Mouse (Mus musculus) lung, postnatal 4 days (tissue): ENCODE measurements around the gene Frrs1l.
A peak's percentile ranks its signal among the peaks of the same experiment; 100 is the strongest.

Experiments
- DNase-seq, 2 experiments: peaks; one replicate each; pipeline ENCODE4 v3.0.0; 2021

Frrs1l gene

DNA sequence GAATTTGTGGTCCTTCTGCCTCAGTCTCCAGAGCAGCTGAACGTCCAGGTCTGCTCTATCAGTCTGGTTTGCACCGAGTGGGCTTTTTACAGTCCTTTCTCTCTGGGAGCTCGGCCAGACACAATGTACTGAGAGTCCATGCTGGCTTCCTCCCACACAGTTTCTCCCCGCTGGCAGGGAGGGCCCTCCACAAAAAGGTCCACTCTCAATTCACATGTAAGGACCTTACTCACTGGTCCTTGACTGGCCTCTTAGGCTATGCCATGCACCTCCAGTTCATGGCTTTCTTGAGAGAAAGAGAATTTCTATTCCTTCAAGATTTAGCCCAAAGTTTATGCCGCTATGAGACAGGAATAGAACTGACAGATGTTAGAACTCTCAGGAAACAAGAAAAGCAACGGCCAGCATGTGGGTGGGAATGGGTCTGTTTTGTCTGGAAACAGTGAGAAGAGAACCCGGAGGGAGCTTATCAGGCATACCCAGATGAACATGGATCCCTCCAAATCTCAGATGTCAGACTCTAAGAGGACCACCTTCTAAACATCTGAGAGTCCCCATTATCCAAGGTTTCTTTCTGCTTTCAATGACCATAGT lies 24.5 kb downstream of the Frrs1l start:
- DNase-seq = no peak

DNA sequence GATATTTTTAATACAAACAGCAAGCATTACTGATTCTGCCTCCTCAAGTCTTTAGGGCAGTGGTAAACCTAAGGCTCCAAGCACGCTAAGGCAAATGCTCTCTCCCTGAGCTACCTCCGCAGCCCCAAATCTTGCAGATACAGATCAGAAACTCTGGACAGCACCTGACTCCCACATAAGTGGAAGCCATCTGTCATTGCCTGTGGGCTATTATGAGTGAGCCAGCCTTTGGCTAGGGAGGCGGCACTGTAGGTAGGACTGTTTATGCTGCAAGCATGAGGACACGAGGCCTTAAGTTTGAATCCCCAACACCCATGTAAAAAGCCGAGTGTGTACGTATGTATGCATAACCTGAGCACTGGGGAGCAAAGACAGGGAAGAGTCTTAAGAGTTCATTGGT lies 26.5 kb downstream of the Frrs1l start:
- no peak for DNase-seq

DNA sequence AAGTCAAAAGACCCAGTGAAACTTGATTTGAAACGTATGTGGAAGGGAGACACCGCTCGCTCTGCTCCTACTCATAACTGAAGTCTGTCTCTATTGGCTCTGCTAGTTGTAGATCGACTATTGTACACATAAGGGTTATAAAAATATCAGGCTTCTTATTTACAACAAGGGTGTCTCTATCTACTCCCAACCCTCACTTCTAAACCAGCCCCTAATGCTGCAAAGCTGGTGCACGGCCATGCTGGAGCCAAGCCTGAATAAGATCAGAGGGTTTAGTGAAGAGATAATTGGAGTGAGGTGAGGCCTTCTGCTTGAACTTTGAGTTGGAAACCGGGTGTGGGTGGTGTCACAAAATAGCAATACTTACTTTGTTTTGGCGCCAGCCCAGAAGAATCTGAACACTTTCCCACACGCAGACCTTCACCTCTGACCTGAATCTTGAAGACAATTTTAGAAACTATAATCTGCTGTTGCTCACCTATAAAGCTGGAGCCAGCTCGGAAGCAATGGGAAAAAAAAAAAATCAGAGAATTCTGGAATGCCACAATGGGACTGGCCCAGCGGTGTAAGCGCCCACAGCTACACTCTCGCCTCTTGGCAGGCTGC lies 28.8 kb downstream of the Frrs1l start:
- DNase-seq = no peak

DNA sequence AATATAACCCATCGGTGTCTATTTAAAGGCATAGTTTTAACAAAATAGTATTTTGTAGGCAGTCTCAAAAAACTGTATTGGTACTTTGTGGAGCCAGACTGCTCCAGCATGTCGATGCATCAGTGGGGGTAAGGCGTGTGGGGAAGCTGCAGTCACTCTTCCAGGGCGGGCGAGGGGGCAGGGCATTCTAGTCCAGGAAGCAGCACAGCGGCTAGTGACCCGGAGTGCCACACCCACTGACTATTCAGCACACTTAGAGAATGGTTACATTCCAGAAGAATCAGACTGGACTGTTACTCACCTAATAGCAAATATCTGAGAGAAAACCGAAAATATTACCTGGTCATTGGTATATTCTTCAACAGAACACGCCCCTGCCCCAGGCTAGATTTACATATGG lies 32.7 kb downstream of the Frrs1l start:
- DNase-seq = no peak

- no peak for DNase-seq
Observed at GRCm38 (mm10) chr4:56953235-56953634, 37.0 kb downstream of the Frrs1l start.

GRCm38 (mm10) chr4:56951701-56952100 lies 38.5 kb downstream of the Frrs1l start:
- no peak for DNase-seq

DNA sequence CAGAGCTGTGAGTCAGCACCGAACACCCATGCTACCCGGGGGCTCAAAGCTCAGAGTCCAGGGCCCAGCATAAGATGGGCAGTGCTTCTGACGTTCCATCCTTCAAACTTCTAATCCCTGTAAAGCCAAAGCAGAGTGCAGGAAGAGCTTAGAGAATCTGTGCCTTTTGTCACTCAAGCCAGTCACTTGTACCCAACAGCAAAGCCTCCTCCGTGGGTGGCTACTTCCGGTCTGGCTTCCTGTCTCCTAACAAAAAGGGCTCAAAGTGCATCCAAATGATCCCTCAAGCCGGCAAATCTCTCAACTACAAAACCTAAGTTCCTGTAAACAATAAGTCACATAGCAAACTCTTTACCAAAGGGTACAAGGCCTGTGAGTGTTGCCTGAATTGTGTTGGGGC lies 40.7 kb downstream of the Frrs1l start:
- DNase-seq = no peak

GRCm38 (mm10) chr4:56946641-56947640 lies 43.2 kb downstream of the Frrs1l start, which contains the start of gene Tmem245:
Gene Tmem245 (minus strand): TSS chr4:56947437.
- peak; percentile 96 for DNase-seq

DNA sequence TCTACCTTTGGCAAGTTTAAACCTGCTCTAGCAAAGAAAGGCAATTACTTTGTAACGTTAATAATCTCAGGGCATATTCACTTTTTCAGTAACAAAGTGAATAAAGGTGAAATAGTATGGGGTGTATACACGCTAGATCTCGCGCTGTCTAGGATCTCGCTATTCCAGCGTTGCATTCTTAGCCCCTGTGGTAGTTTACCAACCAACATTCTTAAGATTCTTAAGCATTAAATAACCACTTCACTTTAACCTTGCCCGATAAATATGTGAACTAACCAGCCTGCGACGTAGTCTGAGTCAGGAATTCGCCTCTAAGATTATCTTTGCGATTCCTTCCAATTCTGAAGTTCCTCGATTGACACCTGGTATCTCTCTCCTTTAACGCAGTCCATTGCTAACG lies 44.0 kb downstream of the Frrs1l start:
- no peak for DNase-seq

DNA sequence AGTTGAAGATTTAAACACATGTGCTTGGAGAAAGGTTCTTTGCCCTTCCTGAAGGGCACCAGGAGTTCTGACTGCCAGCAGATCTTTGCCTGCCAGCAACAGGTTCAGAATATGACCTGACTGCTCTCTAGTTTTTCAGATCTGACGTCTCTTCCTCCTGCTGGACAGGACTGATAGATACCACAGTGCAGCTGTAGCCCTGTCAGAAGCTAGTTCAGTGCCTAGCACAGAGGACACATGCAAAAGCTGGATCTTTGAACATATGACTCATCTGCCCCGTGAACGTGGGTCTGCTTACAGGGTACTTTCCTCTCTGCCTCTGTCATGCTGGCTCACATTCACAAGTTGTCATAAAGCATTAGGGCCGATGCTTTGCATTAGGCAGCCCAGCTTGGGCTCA lies 45.9 kb downstream of the Frrs1l start:
- DNase-seq = no peak

DNA sequence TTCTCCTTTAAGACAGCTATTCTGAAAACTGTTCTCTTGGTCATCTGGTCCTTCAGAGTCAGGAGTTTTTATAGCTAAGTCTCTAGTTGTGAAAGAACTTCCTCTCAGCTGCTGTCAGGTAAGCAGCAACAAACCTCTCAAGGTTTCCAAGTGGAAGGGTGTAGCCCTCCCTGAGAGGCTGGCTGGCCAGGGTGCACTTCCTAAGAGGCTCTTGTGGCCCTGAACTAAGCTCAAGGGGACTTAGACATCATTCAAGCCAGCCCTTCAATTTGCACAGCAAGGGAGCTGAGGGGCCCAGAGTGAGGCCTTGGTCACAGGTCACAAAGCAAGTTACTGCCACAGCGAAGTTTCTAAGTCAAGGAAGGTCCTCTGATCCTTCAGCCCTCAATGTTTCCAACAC lies 46.9 kb downstream of the Frrs1l start:
- peak; percentile 68 to 88 for DNase-seq

DNA sequence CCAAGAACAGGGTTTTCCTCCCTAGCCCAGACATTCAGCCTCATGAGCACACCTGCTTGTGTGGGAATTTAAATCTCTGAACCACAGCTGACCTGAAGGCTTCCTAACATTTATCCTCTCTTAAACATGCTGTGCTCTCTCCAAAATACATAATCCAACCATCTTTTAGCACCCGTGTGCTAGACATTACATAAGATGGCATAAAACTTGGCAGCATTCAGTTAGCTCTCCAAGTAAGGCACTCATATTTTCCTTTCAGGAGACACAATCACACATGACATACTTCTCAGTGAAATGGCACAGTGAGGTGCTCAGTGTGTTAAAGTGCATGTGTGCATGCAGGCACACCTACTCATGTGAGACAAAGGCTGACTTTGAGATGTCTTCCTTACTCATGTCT lies 47.6 kb downstream of the Frrs1l start:
- DNase-seq = no peak

- DNase-seq = no peak
Observed at GRCm38 (mm10) chr4:56941481-56941880, 48.7 kb downstream of the Frrs1l start.

DNA sequence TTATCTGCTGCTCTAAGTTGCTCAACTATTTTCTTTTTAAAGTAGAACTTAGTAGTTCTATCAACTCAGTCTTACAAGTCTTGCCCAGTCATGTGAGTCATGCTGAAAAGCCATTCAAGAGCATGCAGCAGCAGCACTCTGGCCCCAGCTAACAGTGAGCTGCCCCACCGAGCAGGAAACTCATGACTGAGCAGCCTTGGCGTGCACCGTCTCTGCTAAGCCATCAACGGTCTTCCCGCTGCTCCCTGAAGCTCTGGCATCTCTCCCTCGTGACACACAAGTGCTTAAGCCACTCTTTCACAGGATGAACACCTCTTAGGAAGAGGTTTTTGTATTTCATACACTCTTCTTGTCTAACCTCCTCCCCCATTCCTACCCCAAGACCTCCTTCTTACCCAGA lies 53.1 kb downstream of the Frrs1l start:
- DNase-seq = peak in 1 of 2 experiments; percentile 59

DNA sequence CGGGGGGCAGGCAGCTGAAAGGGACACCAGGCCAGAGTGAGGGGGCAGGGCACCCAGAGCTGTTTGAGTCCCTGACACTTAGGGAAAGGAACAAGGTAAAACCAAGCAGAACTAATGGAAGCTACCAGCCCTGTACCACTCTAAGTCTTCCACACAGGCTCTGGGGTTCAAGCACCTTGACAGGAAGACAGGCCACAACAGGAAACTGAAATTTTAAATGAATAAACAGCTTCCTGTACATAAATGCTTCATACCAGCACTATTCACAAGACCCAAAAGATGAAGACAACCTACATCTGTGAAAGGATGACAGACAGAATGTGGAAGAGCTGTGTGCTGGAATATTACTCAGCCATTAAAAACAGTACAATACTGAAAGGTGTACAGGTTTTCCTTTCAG lies 54.9 kb downstream of the Frrs1l start:
- DNase-seq = no peak

GRCm38 (mm10) chr4:56933154-56933553 lies 57.0 kb downstream of the Frrs1l start:
- no peak for DNase-seq

- DNase-seq = no peak
Observed at GRCm38 (mm10) chr4:56932096-56932495, 58.1 kb downstream of the Frrs1l start.

GRCm38 (mm10) chr4:56930312-56930711 lies 59.9 kb downstream of the Frrs1l start:
- no peak for DNase-seq

DNA sequence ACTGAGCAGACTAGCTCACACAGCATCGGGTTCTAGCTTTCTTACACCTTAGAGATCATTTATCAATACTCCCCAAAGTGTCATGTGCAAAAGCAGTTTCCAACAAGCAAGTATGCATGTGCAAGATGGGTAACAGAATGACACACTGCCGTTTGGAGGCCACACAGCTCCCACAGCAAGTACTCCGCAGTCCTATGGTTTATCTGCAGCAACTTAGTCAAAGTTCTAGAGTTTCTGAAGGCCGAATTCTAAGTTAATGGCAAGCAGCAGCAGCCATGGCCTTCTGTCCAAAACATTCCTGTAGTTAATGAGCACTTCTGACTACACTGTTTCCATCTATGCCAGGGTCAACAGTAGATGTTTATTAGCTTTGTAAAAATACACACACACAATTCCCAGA lies 63.2 kb downstream of the Frrs1l start:
- DNase-seq = no peak

DNA sequence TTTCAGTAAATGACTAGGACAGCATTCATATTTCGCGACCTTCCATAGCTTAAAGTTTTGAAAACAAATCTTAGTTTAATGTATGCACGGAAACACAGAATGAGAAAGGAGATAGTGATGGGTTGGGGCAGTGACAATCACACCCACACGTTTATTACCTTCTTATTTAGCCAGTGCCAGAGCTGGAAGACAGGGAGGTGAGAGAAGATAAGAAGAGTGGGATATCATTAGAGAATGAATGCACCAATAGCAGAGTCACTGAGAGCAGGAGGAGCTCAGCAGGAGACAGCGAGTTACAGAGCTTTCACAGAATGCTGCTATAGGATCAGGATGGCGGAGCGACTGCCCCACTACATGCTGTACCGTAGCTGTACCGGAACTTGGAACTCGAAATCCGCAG lies 68.0 kb downstream of the Frrs1l start:
- no peak for DNase-seq

DNA sequence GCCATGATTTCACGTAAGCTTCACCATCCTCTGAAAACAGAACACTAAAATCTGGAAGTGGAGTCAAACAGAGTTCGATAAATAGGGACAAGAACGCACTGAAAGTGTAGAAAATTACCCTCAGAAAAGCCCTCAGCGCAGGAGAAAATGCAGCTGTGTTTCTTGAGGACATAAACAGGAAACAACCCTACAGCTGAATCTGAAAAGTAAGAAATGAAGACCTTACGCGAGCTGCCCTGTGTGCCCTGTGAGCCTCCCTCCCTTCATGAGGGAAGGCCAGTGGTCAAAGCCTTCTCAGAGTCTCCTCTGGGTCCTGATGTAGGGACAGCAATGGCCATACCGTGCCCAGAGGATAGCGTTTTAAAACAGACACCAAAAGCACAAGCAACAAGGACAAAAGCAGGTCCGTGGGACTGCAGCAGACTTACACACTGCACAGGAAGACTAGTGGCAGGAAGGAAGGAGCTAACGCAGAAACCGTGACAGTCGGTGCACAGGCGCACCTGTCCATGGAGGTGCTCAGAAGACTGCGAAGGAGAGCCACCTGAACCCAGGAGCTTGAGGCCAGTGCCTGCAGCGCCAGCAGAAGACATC lies 74.4 kb downstream of the Frrs1l start:
- no peak for DNase-seq

DNA sequence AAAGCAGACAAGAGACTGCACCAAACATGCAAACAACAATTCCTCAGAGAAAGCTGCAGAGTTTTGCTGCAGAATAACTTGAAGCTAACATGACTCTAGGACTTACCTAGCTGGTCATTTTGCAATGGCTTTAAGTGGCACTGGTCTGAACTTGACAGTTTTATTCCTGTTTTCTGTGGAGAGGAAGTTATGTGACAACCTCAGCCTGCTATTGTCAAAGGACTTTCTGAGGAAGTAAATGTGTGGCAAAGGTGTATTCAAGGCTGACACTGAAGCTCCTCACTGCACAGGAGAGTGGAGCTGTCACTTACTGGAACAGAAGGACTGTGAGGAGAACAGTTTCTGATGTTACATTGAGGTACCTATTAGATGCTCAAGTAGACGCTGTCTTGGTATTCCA lies 75.4 kb downstream of the Frrs1l start:
- no peak for DNase-seq

- no peak for DNase-seq
Observed at GRCm38 (mm10) chr4:56914338-56914737, 75.9 kb downstream of the Frrs1l start.
